Mouse (Mus musculus): ENCODE measurements at regions not wholly inside any gene's neighbourhood (a gene's known extent, or its start where the extent isn't known, plus 50 kb on each side); places are given as distances from the start of the nearest gene placed in this dataset.
A peak's percentile ranks its signal among the peaks of the same experiment; 100 is the strongest.

DNA sequence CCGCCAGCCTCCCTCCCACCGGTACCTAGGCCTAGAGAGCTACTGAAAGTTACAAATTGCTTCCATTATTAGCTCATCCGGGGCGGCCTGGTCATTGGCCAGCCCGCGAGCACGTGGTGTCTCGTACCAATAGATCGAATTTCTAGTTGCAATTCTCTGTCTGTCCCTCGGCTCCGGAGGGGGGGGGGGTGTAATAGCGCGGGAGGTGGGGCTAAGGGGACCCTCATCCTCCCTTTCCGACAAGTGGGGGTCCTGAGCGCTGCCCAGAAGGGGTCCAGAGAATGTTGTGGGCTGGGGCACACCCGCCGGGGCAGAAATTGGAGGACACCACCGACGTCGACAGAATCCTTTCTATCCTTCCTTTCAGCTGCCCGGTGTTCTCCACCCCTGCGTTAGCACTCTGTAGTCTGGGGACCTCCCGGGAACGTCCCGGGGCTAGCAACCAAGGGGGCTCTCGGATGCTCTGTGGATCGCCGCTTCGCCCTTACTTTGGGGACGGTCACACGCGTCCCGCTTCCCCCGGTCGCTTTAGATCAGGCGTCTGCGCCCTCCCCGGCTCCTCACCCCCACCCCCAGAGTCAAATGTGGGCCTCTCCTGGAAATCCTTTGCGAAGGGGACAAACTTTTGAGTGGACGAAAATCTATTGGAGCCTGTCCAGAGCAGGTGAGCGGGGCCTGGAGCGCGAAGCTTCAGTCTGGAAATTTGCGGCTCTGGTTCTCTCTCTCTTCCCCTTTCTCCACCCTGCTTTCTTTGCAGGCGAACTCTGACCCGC is 64.6 kb downstream of the Smug1 start:
- H3K9me3 ChIP-seq = no peaks in the 10 kb centered on the region
- H3K4me3 ChIP-seq = peak overlapping the region; percentile 41
- 1% methylated on average over 46 of the region's 46 CpGs for WGBS
- no peak overlapping the region for H3K27ac ChIP-seq
- H3K27me3 ChIP-seq = peaks cover 86% of the 10 kb centered on the region
- ATAC-seq (ENCODE audit: insufficient number of reproducible peaks, insufficient read depth, low FRiP score, low TSS enrichment) = 0 out of 2 replicates have a peak, but pooled peaks have one; percentile 41
- H3K4me1 ChIP-seq = peaks cover 12% of the 10 kb centered on the region; the same call in 1 of the 2 replicates
- no peaks in the 10 kb centered on the region for H3K36me3 ChIP-seq
- peak overlapping the region; percentile 68 for H3K4me2 ChIP-seq (replicated peaks)
- peak overlapping the region; percentile 32; the same call in 1 of the 2 replicates for H3K9ac ChIP-seq

DNA sequence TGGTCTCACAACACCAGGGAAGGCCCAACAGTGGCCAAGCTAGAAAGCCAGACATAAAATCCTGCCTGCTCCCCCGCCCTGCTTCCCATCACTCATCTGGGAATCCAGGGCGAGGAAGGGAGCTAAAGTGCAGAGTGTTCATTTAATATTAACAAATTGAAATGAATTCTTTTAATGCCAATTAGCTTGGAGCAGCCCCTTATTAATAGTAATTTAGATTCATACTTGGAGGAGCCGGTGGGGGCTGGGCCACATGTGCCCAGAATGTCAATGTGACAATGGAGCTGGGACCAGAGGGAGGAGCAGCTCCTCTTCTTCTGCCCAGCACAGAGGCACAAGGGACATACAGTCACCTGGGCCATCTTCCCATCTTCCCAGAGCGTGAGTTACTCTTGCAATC is 66.8 kb downstream of the Smug1 start:
- Histone ChIP-seq H3K36me3 (no peaks in the 10 kb centered on the region), H3K4me2 (replicated peaks) (no peak overlapping the region), H3K4me1 (peaks cover 12% of the 10 kb centered on the region; the same call in 1 of the 2 replicates), H3K9me3 (no peaks in the 10 kb centered on the region), H3K9ac (no peak overlapping the region), H3K27ac (no peak overlapping the region), H3K27me3 (peaks cover 88% of the 10 kb centered on the region), H3K4me3 (no peak overlapping the region)
- ATAC-seq (ENCODE audit: insufficient number of reproducible peaks, insufficient read depth, low FRiP score, low TSS enrichment) = no peak
- 64% methylated on average over 4 of the region's 4 CpGs for WGBS

DNA sequence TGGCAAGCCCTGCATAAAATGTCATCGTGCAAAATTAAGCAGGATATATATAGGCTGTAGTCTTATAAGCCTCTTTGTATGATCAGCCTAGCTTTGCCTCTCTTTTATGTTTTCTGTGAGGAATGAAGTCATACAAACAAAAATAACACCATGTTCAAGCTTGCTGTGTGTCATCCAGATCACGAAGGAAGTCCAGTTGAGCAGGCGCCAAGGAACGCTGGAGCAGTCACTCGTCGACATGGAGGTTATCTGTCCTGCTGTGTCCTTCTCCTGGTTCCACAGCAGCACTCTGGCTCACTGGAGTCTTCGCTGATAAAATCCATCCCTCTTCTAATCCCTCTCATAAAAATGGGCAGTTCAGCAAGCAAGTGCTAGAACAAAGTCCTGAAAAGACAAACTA is 72.4 kb downstream of the Smug1 start:
- no peak for ATAC-seq (ENCODE audit: insufficient number of reproducible peaks, insufficient read depth, low FRiP score, low TSS enrichment)
- no peak overlapping the region for H3K9ac ChIP-seq
- no peak overlapping the region for H3K4me3 ChIP-seq
- no peaks in the 10 kb centered on the region for H3K36me3 ChIP-seq
- no peak overlapping the region for H3K27ac ChIP-seq
- WGBS = 71% methylated on average over 7 of the region's 7 CpGs
- H3K4me1 ChIP-seq = no peaks in the 10 kb centered on the region
- no peaks in the 10 kb centered on the region for H3K9me3 ChIP-seq
- peaks cover 87% of the 10 kb centered on the region for H3K27me3 ChIP-seq
- H3K4me2 ChIP-seq (replicated peaks) = no peak overlapping the region

DNA sequence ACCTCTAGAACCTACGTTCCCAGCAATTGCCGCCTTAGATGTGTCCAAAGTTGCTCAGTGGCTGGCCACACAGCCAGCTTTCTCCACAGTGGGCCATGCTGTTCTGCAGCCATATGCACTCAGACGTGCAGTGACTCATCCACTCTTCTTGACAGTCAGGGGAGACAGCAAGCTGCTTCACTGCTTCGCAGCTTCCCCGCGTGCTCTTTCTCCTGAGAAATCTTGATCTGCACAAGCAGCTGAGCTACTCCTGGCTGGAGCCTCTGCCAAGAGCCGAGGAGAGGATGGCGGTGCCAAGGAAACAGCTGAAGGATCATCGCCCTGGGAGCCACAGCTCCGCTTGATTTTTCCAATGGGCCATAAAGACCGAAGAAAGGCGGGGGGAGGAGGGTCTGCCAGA is 73.2 kb downstream of the Smug1 start:
- ATAC-seq (ENCODE audit: insufficient number of reproducible peaks, insufficient read depth, low FRiP score, low TSS enrichment) = no peak
- 74% methylated on average over 12 of the region's 12 CpGs for WGBS
- Histone ChIP-seq H3K9me3 (no peaks in the 10 kb centered on the region), H3K4me2 (replicated peaks) (no peak overlapping the region), H3K4me1 (no peaks in the 10 kb centered on the region), H3K4me3 (no peak overlapping the region), H3K36me3 (no peaks in the 10 kb centered on the region), H3K27ac (no peak overlapping the region), H3K9ac (no peak overlapping the region), H3K27me3 (peaks cover 88% of the 10 kb centered on the region)

DNA sequence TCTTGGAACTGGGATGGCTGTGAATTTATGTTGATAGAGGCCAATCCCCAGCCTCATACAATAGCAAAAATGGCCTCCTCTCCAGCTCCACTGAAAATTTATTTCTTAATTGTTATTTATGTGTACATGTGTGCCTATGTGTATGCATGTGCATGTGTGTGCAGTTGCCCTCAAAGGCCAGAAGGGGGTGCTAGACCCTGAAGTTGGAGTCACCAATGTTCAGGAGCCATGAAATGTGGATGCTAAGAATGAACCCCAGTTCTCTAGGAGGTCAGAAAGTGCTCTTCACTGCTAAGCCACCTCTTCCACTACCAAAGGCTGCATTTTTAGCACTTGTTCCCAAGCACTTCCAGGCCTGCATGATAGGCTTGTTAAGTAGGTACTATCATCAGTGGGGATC is 73.8 kb downstream of the Hoxc4 start:
- no peak overlapping the region for H3K9ac ChIP-seq
- no peak for ATAC-seq (ENCODE audit: insufficient number of reproducible peaks, insufficient read depth, low FRiP score, low TSS enrichment)
- no peaks in the 10 kb centered on the region for H3K4me1 ChIP-seq
- no peak overlapping the region for H3K4me3 ChIP-seq
- H3K27me3 ChIP-seq = peaks cover 91% of the 10 kb centered on the region
- no peaks in the 10 kb centered on the region for H3K9me3 ChIP-seq
- no peaks in the 10 kb centered on the region for H3K36me3 ChIP-seq
- H3K4me2 ChIP-seq (replicated peaks) = no peak overlapping the region
- no peak overlapping the region for H3K27ac ChIP-seq

DNA sequence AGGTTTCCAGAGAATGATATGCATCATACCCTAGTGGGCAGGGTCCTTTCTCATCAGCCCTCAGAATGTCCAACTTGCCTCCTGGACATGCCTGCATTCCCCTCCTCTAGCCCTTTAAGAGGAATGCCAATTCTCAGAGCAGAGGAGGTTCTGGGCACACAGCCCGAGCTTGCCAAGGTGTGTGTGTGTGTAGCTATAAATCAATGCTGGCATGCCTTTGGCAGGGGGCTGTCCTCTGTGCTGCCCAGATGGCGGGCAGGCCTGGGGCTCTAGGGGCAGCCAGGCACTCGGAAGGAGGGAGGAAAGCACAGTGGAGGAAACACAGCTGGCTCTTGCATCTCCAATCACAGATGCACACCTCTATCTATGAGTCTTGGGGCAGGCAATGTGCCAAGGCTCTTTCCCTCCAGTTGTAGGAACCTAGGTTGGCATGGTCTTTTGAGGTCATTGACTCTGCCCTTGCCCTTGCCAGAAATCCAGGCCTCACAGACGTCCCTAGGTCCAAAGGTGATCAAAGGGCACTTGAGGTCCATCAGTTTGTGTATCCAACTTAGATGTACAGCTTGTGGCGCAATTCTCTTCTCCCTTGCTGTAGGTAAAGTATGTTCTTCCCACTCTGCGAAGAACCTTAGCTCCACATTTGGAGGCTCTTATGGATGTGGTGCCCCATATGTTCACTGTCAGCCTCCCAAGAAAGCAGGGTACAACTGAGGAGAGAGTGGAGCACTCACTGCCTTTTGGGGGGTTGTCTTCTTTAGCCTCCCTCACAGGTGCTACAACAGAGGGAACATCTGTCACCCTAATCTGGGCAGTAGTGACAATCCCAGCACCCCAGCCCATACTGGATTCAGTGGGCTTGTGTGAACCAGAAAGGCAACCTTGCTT is 71.8 kb downstream of the Hoxc4 start:
- Histone ChIP-seq H3K36me3 (no peaks in the 10 kb centered on the region), H3K4me1 (peaks cover 16% of the 10 kb centered on the region), H3K9ac (no peak overlapping the region), H3K9me3 (no peaks in the 10 kb centered on the region), H3K4me2 (replicated peaks) (no peak overlapping the region), H3K27ac (no peak overlapping the region), H3K27me3 (peaks cover 91% of the 10 kb centered on the region), H3K4me3 (no peak overlapping the region)
- ATAC-seq (ENCODE audit: insufficient number of reproducible peaks, insufficient read depth, low FRiP score, low TSS enrichment) = no peak
- WGBS = 53% methylated on average over 6 of the region's 6 CpGs

DNA sequence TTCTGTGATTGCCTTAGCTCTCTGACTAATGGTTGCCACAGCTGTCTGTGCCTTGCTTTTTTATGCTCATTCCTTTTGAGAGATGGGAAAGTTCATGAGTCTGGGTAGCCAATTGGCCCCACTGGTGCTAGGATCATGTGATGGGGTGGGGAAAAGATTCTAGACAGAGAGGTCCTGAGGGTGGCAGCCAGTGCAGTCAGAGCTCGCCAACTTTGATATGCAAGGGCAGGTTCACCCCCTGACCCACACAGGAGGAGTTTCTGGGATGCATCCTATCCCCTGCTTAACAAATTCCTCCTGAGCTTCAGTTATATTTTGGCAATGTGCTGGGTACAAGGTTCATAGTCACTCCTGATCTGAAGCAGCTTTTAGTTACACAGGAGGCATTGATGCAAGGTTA is 71.1 kb downstream of the Hoxc4 start:
- H3K9ac ChIP-seq = no peak overlapping the region
- no peak overlapping the region for H3K27ac ChIP-seq
- H3K4me1 ChIP-seq = peaks cover 16% of the 10 kb centered on the region
- WGBS = 42% methylated on average over 1 of the region's 1 CpGs
- H3K36me3 ChIP-seq = no peaks in the 10 kb centered on the region
- no peak overlapping the region for H3K4me2 ChIP-seq (replicated peaks)
- H3K27me3 ChIP-seq = peaks cover 92% of the 10 kb centered on the region
- no peak overlapping the region for H3K4me3 ChIP-seq
- ATAC-seq (ENCODE audit: insufficient number of reproducible peaks, insufficient read depth, low FRiP score, low TSS enrichment) = no peak
- no peaks in the 10 kb centered on the region for H3K9me3 ChIP-seq

DNA sequence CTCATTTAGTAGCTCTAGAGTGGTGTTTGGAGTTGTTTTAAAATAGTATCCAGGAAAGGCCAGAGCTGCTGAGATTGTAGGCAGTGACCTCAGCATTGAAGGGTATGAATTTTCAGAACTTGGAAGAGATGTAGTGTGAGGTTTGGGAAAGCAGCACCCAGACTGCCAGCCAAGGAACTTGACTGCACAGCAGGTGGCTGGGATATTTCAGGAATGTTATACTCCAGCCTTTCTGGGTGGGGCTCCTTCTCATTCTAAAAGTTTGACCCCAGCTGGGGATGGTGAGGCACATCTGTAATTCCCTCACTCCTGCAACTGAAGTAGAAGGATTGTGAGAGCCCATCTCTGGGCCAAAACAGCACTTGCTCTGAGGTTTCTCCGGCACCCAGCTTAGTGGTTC is 70.7 kb downstream of the Hoxc4 start:
- Histone ChIP-seq H3K9me3 (no peaks in the 10 kb centered on the region), H3K4me2 (replicated peaks) (no peak overlapping the region), H3K36me3 (no peaks in the 10 kb centered on the region), H3K27ac (no peak overlapping the region), H3K4me1 (peaks cover 16% of the 10 kb centered on the region), H3K4me3 (no peak overlapping the region), H3K27me3 (peaks cover 92% of the 10 kb centered on the region), H3K9ac (no peak overlapping the region)
- no peak for ATAC-seq (ENCODE audit: insufficient number of reproducible peaks, insufficient read depth, low FRiP score, low TSS enrichment)
- 71% methylated on average over 1 of the region's 1 CpGs for WGBS

DNA sequence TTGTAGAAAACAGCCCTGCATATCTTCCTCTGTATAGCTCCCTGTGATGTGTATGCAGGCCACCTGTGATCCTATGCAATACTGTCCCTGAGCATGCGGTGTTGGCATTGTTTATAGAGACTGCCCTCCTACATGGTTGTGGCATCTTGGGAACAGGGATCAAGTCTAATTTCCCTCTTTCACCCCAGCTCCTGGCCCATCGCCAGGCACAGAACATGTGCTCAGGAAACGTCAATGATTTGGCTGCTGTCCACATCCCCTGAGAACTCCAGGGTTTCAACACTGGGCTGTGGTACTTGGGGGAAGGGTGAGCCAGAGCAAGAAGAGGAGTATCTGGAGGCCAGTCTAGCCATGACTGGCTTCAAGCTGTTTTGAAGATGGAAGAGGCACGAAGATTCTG is 68.5 kb downstream of the Hoxc4 start:
- Histone ChIP-seq H3K9ac (no peak overlapping the region), H3K4me3 (no peak overlapping the region), H3K9me3 (no peaks in the 10 kb centered on the region), H3K27ac (no peak overlapping the region), H3K4me1 (peaks cover 16% of the 10 kb centered on the region), H3K36me3 (no peaks in the 10 kb centered on the region), H3K4me2 (replicated peaks) (no peak overlapping the region), H3K27me3 (peaks cover 96% of the 10 kb centered on the region)
- no peak for ATAC-seq (ENCODE audit: insufficient number of reproducible peaks, insufficient read depth, low FRiP score, low TSS enrichment)
- 21% methylated on average over 4 of the region's 4 CpGs for WGBS

DNA sequence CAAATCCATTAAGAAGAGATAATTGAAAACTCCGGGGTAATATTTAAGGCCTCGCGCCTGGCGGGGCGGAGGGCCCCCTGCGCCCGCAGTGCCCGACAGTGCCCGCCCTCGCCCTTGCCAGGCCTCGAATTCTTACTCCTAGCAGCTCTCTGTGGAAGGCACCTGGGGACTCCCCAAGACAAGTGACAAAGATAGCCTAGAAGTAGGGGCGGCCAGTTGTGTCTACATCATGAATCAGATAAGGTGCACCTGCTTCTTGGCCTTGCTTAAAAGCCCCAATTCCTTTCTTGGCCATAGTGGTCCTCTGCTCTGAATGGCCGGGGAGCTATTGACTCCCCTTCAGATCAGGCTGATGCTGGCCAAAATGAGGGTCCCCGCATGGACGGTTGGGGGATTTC is 67.9 kb downstream of the Hoxc4 start:
- peaks cover 100% of the 10 kb centered on the region for H3K27me3 ChIP-seq
- peak overlapping the region; percentile 45; the same call in 1 of the 2 replicates for H3K4me2 ChIP-seq (replicated peaks)
- H3K4me3 ChIP-seq = peak overlapping the region; percentile 21
- no peaks in the 10 kb centered on the region for H3K36me3 ChIP-seq
- peaks cover 16% of the 10 kb centered on the region for H3K4me1 ChIP-seq
- no peak overlapping the region for H3K9ac ChIP-seq
- no peaks in the 10 kb centered on the region for H3K9me3 ChIP-seq
- ATAC-seq (ENCODE audit: insufficient number of reproducible peaks, insufficient read depth, low FRiP score, low TSS enrichment) = no peak
- no peak overlapping the region for H3K27ac ChIP-seq
- WGBS = 10% methylated on average over 15 of the region's 15 CpGs

Measured in embryonic facial prominence, embryonic 12.5 days (tissue).